Mouse (Mus musculus) midbrain, embryonic 16.5 days (tissue): Measurements from ENCODE around the gene Fuk. TPM values are rescaled to one million over a fixed set of nuclear protein-coding genes. Genes with fewer than 3 reads are reported as not detected.

ENCODE experiments used
- ATAC-seq: fragments of 200-750 bp; cut with Nextera tagmentation; 2 replicates; pipeline ENCODE4 v1.8.0; 2017; ENCODE audit warnings: moderate TSS enrichment
- H3K27ac ChIP-seq: fragments of 300-500 bp; sonication (generic); 2 replicates; pipeline ENCODE4 v1.5.1; 2014; ENCODE audit warnings: mild to moderate bottlenecking, low read length, mixed read lengths
- H3K27me3 ChIP-seq: fragments of 300-500 bp; sonication (generic); 2 replicates; pipeline ENCODE4 v1.6.1; 2014; ENCODE audit warnings: low read depth, low read length, mixed read lengths; ENCODE audit not compliant: control insufficient read depth, insufficient read depth
- H3K36me3 ChIP-seq: fragments of 300-500 bp; sonication (generic); 2 replicates; pipeline ENCODE4 v1.6.1; 2014; ENCODE audit warnings: mild to moderate bottlenecking, low read length, moderate library complexity, mixed read lengths; ENCODE audit not compliant: control insufficient read depth, insufficient read depth
- H3K4me1 ChIP-seq: fragments of 300-500 bp; sonication (generic); 2 replicates; pipeline ENCODE4 v1.6.1; 2014; ENCODE audit warnings: mild to moderate bottlenecking, low read length, mixed read lengths; ENCODE audit not compliant: control insufficient read depth, insufficient read depth
- H3K4me2 ChIP-seq: fragments of 300-500 bp; sonication (generic); 2 replicates; pipeline ENCODE4 v1.6.1; 2014; ENCODE audit warnings: mild to moderate bottlenecking, low read length, mixed read lengths
- H3K4me3 ChIP-seq: fragments of 300-500 bp; sonication (generic); 2 replicates; pipeline ENCODE4 v1.5.1; 2014; ENCODE audit warnings: low read depth, mild to moderate bottlenecking, low read length, moderate library complexity, mixed read lengths
- H3K9ac ChIP-seq: fragments of 300-500 bp; sonication (generic); 2 replicates; pipeline ENCODE4 v1.6.1; 2014; ENCODE audit warnings: low read depth, low read length, mixed read lengths
- H3K9me3 ChIP-seq: fragments of 300-500 bp; sonication (generic); replicated peaks from 2 replicates; pipeline ENCODE4 v1.6.1; 2014; ENCODE audit warnings: mild to moderate bottlenecking, low read length, mixed read lengths; ENCODE audit not compliant: control insufficient read depth, poor library complexity, severe bottlenecking
- WGBS: fragments of 180-500 bp; shearing (Covaris S2); extraction: QIAGEN DNeasy Blood & Tissue Kit; methylation state at CpG from one replicate; pipeline ENCODE4 v1.1.7; 2014; 5-methylcytosine and 5-hydroxymethylcytosine counted together
- polyA plus RNA-seq: library from polyadenylated mRNA; unstranded; fragments of >200 nt; fragmentation: Nextera tagmentation; extraction: Ambion mirVana; gene quantifications from 2 replicates; pipeline ENCODE4 v1.2.1, GENCODE M21; 2015

Gene Fuk
- polyA plus RNA-seq: 6.3 and 7.3 TPM in 2 replicates

DNA sequence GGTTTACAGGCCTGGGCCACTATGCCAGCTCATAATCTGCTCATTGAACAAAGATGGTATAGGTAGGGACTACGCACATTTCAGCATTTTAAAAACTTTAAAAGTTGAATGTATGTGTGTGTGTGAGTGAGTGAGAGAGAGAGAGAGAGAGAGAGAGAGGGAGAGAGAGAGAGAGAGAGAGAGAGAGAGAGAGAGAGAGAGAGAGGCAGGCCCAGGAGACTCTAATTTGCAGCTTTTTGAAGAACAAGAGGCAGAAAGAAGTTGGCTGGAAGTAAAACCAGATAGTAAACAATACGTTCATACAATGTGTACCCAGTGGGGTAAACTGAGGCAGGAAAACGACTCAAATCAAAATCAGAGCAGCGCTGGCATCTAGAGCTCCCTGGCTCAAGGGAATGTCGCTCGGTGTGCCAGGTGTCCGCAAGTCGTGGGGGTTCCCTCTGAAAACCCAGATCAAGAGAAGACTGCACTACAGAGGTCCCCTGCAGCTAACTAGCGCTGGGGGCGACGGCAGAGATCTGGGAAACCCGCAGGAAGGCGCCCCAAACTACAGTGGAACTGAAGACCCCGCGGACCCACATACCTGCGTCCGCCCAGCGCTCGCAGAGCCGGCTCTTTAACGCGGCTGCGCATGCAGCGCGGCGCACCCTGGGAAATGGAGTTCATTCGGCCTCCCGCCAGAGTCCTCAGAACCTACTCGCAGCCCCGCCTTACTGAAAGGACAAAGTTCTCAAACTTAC lies at the start of gene Fuk:
Gene Fuk (minus strand): TSS at position 650 of the 740 bp plus-strand sequence.
- Histone ChIP-seq H3K4me3 (peak within 1 kb of the TSS; percentile 73), H3K4me1 (peaks cover 5% of the 10 kb centered on the region), H3K9me3 (no peaks in the 10 kb centered on the region), H3K27ac (no peak within 1 kb of the TSS), H3K27me3 (no peaks in the 10 kb centered on the region), H3K36me3 (0 out of 2 replicates have a peak, but pooled peaks cover 4% of the 10 kb centered on the region), H3K4me2 (peak within 1 kb of the TSS; percentile 56), H3K9ac (peak within 1 kb of the TSS; percentile 74)
- 3% methylated on average over 30 of the region's 30 CpGs for WGBS
- peak; percentile 96 for ATAC-seq

DNA sequence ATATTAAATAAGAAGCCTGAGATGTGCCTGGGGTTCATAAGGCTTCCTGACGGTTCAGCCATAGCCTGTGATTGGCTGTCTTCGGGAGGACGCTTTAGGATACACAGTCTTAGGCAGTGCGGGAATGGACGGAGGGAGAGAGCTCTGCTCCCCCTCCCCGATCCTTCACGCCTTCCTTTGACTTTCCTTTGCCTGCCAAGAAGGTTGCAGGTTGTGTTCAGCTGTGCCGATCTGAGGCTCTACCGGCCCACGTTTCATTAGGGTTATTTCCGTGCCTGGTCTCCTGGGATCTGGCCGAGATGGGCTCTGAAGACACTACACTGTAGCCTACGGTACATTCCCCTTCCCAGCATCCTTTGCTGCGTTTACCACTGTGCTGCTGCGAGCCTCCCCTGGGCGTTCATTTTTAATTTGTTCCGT lies 47.8 kb upstream of the Fuk start:
- WGBS: 71% methylated on average over 17 of the region's 17 CpGs
- Histone ChIP-seq H3K4me3 (no peak overlapping the region), H3K27me3 (no peaks in the 10 kb centered on the region), H3K27ac (no peak overlapping the region; the same call in none of the 2 replicates), H3K9me3 (no peaks in the 10 kb centered on the region), H3K36me3 (no peaks in the 10 kb centered on the region; the same call in 1 of the 2 replicates), H3K4me2 (no peak overlapping the region), H3K4me1 (no peaks in the 10 kb centered on the region), H3K9ac (no peak overlapping the region)
- peak; percentile 48; the same call in 1 of the 2 replicates for ATAC-seq

DNA sequence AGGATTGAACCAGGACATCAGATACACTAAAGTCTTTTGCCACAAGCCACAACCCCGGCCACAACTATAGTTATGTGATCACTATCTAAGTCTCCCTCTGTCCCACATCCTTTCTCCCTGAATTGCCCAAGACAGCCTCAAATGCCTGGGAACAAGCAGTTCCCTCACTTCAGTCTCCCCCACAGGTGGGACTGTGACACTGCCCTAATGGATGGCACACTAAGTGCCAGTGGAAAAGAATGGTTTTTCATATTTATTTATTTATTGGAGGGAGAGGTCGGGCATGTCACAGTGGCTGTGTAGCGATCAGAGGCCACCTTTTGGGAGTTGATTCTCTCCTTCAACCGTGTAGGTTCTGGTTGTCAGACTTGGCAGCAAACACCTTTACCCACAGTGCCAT lies 43.4 kb upstream of the Fuk start:
- H3K27ac ChIP-seq: no peak overlapping the region
- no peaks in the 10 kb centered on the region for H3K9me3 ChIP-seq
- no peak overlapping the region for H3K4me3 ChIP-seq
- no peak overlapping the region for H3K4me2 ChIP-seq
- no peak for ATAC-seq
- WGBS: 92% methylated on average over 4 of the region's 4 CpGs
- no peaks in the 10 kb centered on the region for H3K27me3 ChIP-seq
- H3K9ac ChIP-seq: no peak overlapping the region
- no peaks in the 10 kb centered on the region for H3K4me1 ChIP-seq
- H3K36me3 ChIP-seq: no peaks in the 10 kb centered on the region

DNA sequence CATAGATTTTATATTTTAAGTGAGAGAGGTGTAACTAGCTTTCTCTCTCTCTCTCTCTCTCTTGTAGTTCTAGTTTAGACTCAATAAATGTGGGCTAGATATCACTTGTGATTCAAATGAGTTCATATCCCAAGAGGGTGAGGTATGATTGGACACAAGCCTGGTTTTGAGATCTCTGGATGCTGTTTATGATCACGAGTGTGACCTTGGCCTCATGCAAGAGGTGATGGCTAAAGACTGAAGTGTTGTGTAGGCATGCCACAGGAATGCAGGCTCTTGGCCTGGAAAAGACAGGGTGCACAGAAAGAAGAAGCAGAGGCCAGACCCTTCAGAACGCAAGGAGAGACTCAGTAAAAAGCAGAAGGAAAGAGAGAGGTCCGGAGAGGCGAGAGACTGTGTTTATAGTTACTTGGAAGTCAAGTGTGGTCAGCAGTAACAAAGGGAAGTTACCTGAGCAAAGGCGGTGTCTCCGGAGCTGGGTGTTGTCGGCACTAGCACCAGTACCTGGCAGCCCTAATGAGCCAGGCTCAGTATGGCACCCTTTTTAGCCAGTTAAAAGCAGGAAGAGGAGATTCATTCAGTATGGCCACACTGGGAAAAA lies 42.1 kb upstream of the Fuk start:
- no peak overlapping the region for H3K4me2 ChIP-seq
- H3K27ac ChIP-seq: no peak overlapping the region
- no peaks in the 10 kb centered on the region for H3K4me1 ChIP-seq
- no peaks in the 10 kb centered on the region for H3K36me3 ChIP-seq
- no peak overlapping the region for H3K9ac ChIP-seq
- H3K9me3 ChIP-seq: no peaks in the 10 kb centered on the region
- ATAC-seq: no peak
- WGBS: 93% methylated on average over 7 of the region's 7 CpGs
- H3K4me3 ChIP-seq: no peak overlapping the region
- no peaks in the 10 kb centered on the region for H3K27me3 ChIP-seq

DNA sequence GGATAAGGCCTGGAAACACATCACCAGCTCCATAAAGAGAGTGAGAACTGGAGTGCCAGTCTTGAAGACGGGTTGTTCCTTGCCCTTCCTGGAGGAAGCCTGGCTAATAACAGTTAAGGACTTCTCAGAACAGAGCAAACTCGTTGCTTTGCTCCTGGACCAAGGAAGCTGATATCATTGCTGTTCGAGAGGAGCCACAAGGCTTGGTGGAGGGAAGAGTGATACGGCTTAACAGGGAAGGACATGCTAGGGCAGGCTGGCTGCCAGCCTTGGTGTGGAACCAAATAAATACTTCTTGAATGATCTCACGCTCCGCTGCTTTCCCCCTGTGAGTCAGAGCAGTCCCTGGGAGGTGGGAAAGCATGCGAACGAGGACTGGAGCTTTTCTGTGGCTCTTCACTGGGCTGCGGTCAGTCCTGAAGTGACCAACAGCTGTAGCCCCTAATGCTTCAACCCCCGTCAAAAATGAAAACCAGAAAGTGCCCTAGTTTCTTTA lies 39.2 kb upstream of the Fuk start:
- WGBS: 48% methylated on average over 10 of the region's 10 CpGs
- ATAC-seq: no peak
- no peaks in the 10 kb centered on the region for H3K36me3 ChIP-seq

DNA sequence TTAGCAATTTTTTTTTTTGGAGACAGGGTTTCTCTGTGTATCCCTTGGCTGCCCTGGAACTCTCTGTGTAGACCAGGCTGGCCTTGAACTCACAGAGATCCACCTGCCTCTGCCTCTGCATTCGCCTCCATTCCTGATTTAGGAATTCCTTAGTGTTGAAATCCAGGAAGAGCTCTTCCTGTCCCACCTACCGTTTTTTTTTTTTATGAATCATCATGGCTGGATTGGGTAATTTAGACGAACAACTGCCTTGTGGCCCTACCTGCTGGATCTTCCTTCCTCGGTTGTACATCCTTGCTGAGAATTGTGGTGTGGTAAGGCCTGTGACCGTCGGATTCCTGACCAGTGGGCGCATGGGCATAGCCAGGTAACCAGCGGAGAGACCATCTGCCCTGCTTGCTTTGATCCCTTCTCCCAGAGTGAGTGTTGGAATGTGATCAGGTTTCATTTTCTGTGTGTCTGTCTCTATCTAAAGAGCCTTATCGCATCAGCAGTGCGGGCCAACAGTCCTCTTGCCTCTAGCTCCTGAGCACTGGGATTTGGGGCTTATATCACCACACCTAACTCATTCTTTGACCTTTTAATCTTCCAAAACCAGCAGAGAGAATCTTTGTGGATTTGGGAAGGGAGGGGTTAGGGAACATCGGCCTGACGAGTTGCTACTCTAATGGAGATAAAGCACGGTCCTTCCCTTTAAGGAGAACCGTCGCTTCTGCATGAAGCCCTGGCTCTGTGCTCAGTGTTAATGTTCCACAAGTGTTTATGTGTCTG lies 38.6 kb upstream of the Fuk start:
- Histone ChIP-seq H3K36me3 (no peaks in the 10 kb centered on the region), H3K4me3 (no peak overlapping the region), H3K4me1 (no peaks in the 10 kb centered on the region), H3K4me2 (no peak overlapping the region), H3K27ac (no peak overlapping the region), H3K27me3 (no peaks in the 10 kb centered on the region), H3K9ac (no peak overlapping the region), H3K9me3 (no peaks in the 10 kb centered on the region)
- ATAC-seq: no peak
- WGBS: 89% methylated on average over 15 of the region's 15 CpGs

More for the DNA sequence above, 39.2 kb upstream of the Fuk start:
- Histone ChIP-seq H3K4me3 (no peak overlapping the region), H3K4me2 (no peak overlapping the region), H3K9me3 (no peaks in the 10 kb centered on the region), H3K9ac (no peak overlapping the region), H3K27ac (no peak overlapping the region), H3K4me1 (no peaks in the 10 kb centered on the region), H3K27me3 (no peaks in the 10 kb centered on the region)

DNA sequence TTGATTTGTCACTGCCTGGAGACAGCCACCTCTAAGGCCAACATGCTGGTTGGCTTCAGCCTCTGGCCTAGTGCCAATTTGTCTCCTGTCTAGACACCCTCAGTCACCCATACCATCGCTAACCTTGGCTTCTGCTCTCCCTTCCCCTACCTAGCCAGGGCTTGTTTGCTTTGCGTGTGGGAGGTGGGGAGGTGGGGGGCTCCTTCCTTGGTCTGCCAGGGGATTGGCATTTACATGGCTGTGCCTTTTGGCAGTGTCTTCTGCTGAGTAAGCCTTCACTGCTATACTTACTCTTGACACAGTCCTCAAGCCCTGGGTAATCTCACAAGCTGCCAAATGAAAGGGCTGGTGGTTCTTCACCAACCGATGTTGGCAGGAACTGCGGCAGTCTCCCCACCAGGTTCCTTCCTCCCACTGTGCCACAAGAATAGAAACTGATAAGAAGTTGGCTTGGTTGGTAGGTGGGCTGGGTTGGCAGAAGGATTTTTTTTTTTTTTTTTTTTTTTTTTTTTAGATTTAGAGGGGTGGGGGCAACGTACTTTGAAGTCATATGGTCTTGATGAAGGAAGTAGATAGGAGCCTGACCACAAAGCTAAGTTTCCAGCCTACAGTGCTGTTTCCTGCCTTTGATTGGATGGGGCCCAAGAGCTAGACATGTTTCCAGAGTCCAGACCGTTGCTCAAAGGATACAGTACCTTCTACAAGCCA lies 36.7 kb upstream of the Fuk start:
- Histone ChIP-seq H3K27ac (no peak overlapping the region), H3K9ac (no peak overlapping the region), H3K36me3 (no peaks in the 10 kb centered on the region), H3K4me3 (no peak overlapping the region), H3K4me1 (no peaks in the 10 kb centered on the region), H3K9me3 (no peaks in the 10 kb centered on the region), H3K27me3 (no peaks in the 10 kb centered on the region), H3K4me2 (no peak overlapping the region)
- WGBS: 84% methylated on average over 6 of the region's 6 CpGs
- ATAC-seq: no peak

DNA sequence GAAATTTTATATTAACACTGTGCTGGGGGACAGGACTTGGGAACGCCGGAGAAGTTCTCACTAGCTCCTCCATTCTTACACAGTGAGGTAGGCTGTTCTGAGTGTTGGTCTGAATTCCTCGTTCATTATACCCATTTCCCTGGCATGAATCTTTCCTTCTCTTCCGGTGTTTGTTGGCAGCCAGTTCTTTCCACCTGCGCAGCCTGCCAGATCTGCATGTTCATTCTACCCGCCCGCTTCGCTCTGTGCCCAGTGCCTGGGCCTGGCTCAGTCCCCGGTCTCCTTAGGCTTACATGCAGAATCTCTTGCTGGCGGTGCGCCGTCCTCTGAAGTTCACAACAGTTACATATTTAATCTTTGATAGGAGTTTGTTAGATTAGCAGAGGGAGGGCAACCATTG lies 33.9 kb upstream of the Fuk start:
- Histone ChIP-seq H3K36me3 (no peaks in the 10 kb centered on the region), H3K4me1 (no peaks in the 10 kb centered on the region), H3K4me3 (no peak overlapping the region), H3K27ac (no peak overlapping the region), H3K4me2 (no peak overlapping the region), H3K9ac (no peak overlapping the region), H3K9me3 (no peaks in the 10 kb centered on the region), H3K27me3 (no peaks in the 10 kb centered on the region)
- no peak for ATAC-seq
- WGBS: 96% methylated on average over 12 of the region's 12 CpGs
